Mouse (Mus musculus) cerebellum, adult 2 months (tissue): ENCODE measurements around the gene Banf1.

ENCODE experiments used
- CTCF ChIP-seq: fragments of 200-500 bp; IDR thresholded peaks from 2 replicates; pipeline ENCODE4 v1.5.1; 2011; ENCODE audit warnings: low read depth, mild to moderate bottlenecking, control low read depth, low read length, moderate library complexity, borderline replicate concordance; ENCODE audit not compliant: insufficient read depth
- POLR2A ChIP-seq: fragments of 200-500 bp; IDR thresholded peaks from 2 replicates; pipeline ENCODE4 v1.6.1; 2011; ENCODE audit warnings: low read length, control low read depth, borderline replicate concordance; ENCODE audit not compliant: insufficient read depth

DNA sequence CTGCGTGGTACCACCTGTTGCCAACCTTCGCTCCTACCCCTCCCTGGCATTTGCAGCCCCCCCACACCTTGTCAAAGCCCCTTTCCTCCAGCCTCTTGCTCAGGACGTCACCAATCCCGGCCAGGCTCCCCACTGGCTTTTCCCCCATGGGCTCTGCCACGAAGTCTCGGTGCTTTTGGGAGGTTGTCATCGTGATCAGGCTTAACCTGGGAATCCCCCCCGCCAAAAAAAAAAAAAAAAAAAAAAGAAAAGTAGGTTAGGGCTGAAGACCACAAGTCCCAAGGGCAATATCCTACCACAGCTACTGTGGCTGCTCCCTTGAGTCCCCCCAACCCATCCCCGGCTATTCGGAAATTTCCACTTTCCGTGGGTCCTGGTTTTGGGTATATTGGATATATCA is 1.2 kb downstream of the Banf1 start:
- no peak for TF ChIP-seq POLR2A
- no peak for TF ChIP-seq CTCF
